Mouse (Mus musculus) liver, adult (tissue): ENCODE results near the gene Rsl24d1.

Experiments used
- GATA4 ChIP-seq: IDR thresholded peaks from 2 replicates; pipeline ENCODE4 v1.6.1; 2014; ENCODE audit warnings: mild to moderate bottlenecking, low read length; ENCODE audit not compliant: insufficient replicate concordance

The Rsl24d1 gene

GRCm38 (mm10) chr9:73130529-73130928 is 17.3 kb downstream of the Rsl24d1 start:
- no peak for TF ChIP-seq GATA4

GRCm38 (mm10) chr9:73137341-73137886 is 24.2 kb downstream of the Rsl24d1 start:
- no peak for TF ChIP-seq GATA4

- no peak for TF ChIP-seq GATA4
These were observed 41.1 kb downstream of the Rsl24d1 start for GRCm38 (mm10) chr9:73154347-73154746.

GRCm38 (mm10) chr9:73157968-73158367 is 44.7 kb downstream of the Rsl24d1 start:
- no peak for TF ChIP-seq GATA4

GRCm38 (mm10) chr9:73159265-73159664 is 46.0 kb downstream of the Rsl24d1 start:
- TF ChIP-seq GATA4: no peak

- TF ChIP-seq GATA4: no peak
These were observed 49.5 kb downstream of the Rsl24d1 start for GRCm38 (mm10) chr9:73162571-73163333.

GRCm38 (mm10) chr9:73165631-73166030 is 52.4 kb downstream of the Rsl24d1 start:
- no peak for TF ChIP-seq GATA4
